Mouse (Mus musculus): ENCODE measurements around the gene Nme7.

Nme7 gene

GRCm38 (mm10) chr1:164320731-164321130, 16.8 kb downstream of the Nme7 start:
- no peak for DNase-seq (ENCODE audit: low read depth, low spot score)

- DNase-seq (ENCODE audit: low read depth, low spot score): no peak
These were observed 17.5 kb downstream of the Nme7 start for GRCm38 (mm10) chr1:164321408-164321807.

- DNase-seq (ENCODE audit: low read depth, low spot score): no peak
These were observed 19.2 kb downstream of the Nme7 start for GRCm38 (mm10) chr1:164322987-164323650.

- no peak for DNase-seq (ENCODE audit: low read depth, low spot score)
These were observed 20.3 kb downstream of the Nme7 start for GRCm38 (mm10) chr1:164324221-164324620.

GRCm38 (mm10) chr1:164324878-164325277, 21.0 kb downstream of the Nme7 start:
- no peak for DNase-seq (ENCODE audit: low read depth, low spot score)

- DNase-seq (ENCODE audit: low read depth, low spot score): no peak
These were observed 22.8 kb downstream of the Nme7 start for GRCm38 (mm10) chr1:164326600-164327155.

- no peak for DNase-seq (ENCODE audit: low read depth, low spot score)
These were observed 23.8 kb downstream of the Nme7 start for GRCm38 (mm10) chr1:164327764-164328163.

- no peak for DNase-seq (ENCODE audit: low read depth, low spot score)
These were observed 28.6 kb downstream of the Nme7 start for GRCm38 (mm10) chr1:164332559-164332958.

- no peak for DNase-seq (ENCODE audit: low read depth, low spot score)
These were observed 31.5 kb downstream of the Nme7 start for GRCm38 (mm10) chr1:164335435-164335834.

- no peak for DNase-seq (ENCODE audit: low read depth, low spot score)
These were observed 31.9 kb downstream of the Nme7 start for GRCm38 (mm10) chr1:164335846-164336245.

- no peak for DNase-seq (ENCODE audit: low read depth, low spot score)
These were observed 38.2 kb downstream of the Nme7 start for GRCm38 (mm10) chr1:164342161-164342560.

GRCm38 (mm10) chr1:164353443-164353842, 49.5 kb downstream of the Nme7 start:
- DNase-seq (ENCODE audit: low read depth, low spot score): no peak

- no peak for DNase-seq (ENCODE audit: low read depth, low spot score)
These were observed 54.1 kb downstream of the Nme7 start for GRCm38 (mm10) chr1:164357995-164358394.

- DNase-seq (ENCODE audit: low read depth, low spot score): no peak
These were observed 58.1 kb downstream of the Nme7 start for GRCm38 (mm10) chr1:164361997-164362396.

GRCm38 (mm10) chr1:164366156-164367128, 62.5 kb downstream of the Nme7 start:
- DNase-seq (ENCODE audit: low read depth, low spot score): peak; percentile 23

- no peak for DNase-seq (ENCODE audit: low read depth, low spot score)
These were observed 64.2 kb downstream of the Nme7 start for GRCm38 (mm10) chr1:164368152-164368551.

GRCm38 (mm10) chr1:164369781-164370180, 65.9 kb downstream of the Nme7 start:
- DNase-seq (ENCODE audit: low read depth, low spot score): no peak

GRCm38 (mm10) chr1:164373029-164373428, 69.1 kb downstream of the Nme7 start:
- DNase-seq (ENCODE audit: low read depth, low spot score): no peak

GRCm38 (mm10) chr1:164374020-164374419, 70.1 kb downstream of the Nme7 start:
- no peak for DNase-seq (ENCODE audit: low read depth, low spot score)

GRCm38 (mm10) chr1:164375626-164376025, 71.7 kb downstream of the Nme7 start:
- DNase-seq (ENCODE audit: low read depth, low spot score): no peak

- no peak for DNase-seq (ENCODE audit: low read depth, low spot score)
These were observed 73.0 kb downstream of the Nme7 start for GRCm38 (mm10) chr1:164376761-164377487.

- DNase-seq (ENCODE audit: low read depth, low spot score): no peak
These were observed 79.7 kb downstream of the Nme7 start for GRCm38 (mm10) chr1:164383621-164384020.

All from retina, adult 2 months (tissue).